Mouse (Mus musculus) cerebellum, adult 2 months (tissue): ENCODE measurements at regions not wholly inside any gene's neighbourhood (a gene's known extent, or its start where the extent isn't known, plus 50 kb on each side); places are given as distances from the start of the nearest gene placed in this dataset.

Source experiments
- DNase-seq, 2 experiments: peaks; one replicate each; pipeline ENCODE4 v3.0.0; 2021
- H3K27ac ChIP-seq: fragments of 200-500 bp; 2 replicates; pipeline ENCODE4 v1.5.1; 2012; ENCODE audit warnings: low read length, control low read depth, inconsistent platforms; ENCODE audit not compliant: insufficient read depth
- H3K27me3 ChIP-seq: fragments of 200-500 bp; 2 replicates; pipeline ENCODE4 v1.6.1; 2012; ENCODE audit warnings: inconsistent platforms, mild to moderate bottlenecking, low read length, moderate library complexity; ENCODE audit not compliant: control insufficient read depth, insufficient read depth
- H3K4me1 ChIP-seq: fragments of 200-500 bp; 2 replicates; pipeline ENCODE4 v1.6.1; 2011; ENCODE audit warnings: low read length; ENCODE audit not compliant: control insufficient read depth, insufficient read depth
- H3K4me3 ChIP-seq: fragments of 200-500 bp; replicated peaks from 2 replicates; pipeline ENCODE3; 2011; ENCODE audit warnings: mild to moderate bottlenecking, low read depth, low read length, control low read depth; ENCODE audit not compliant: insufficient read depth
- CTCF ChIP-seq: fragments of 200-500 bp; IDR thresholded peaks from 2 replicates; pipeline ENCODE4 v1.5.1; 2011; ENCODE audit warnings: low read depth, mild to moderate bottlenecking, control low read depth, low read length, moderate library complexity, borderline replicate concordance; ENCODE audit not compliant: insufficient read depth
- POLR2A ChIP-seq: fragments of 200-500 bp; IDR thresholded peaks from 2 replicates; pipeline ENCODE4 v1.6.1; 2011; ENCODE audit warnings: low read length, control low read depth, borderline replicate concordance; ENCODE audit not compliant: insufficient read depth
- WGBS: fragments of 180-500 bp; shearing (Covaris S2); methylation state at CpG from one replicate; pipeline ENCODE4 v1.1.7; 2018; 5-methylcytosine and 5-hydroxymethylcytosine counted together

- WGBS = 23% methylated on average over 20 of the region's 20 CpGs
- no peak overlapping the region for H3K27ac ChIP-seq
- no peak for TF ChIP-seq POLR2A
- TF ChIP-seq CTCF = no peak
- no peak for DNase-seq
- no peaks in the 10 kb centered on the region for H3K4me1 ChIP-seq
- H3K27me3 ChIP-seq = peaks cover 1% of the 10 kb centered on the region; the same call in 1 of the 2 replicates
- H3K4me3 ChIP-seq = no peak overlapping the region
Observed at GRCm38 (mm10) chr17:31746198-31747111, 68.8 kb downstream of the Cryaa start.

- 82% methylated on average over 2 of the region's 2 CpGs for WGBS
Observed at GRCm38 (mm10) chr17:31747563-31747962, 70.0 kb downstream of the Cryaa start.

DNA sequence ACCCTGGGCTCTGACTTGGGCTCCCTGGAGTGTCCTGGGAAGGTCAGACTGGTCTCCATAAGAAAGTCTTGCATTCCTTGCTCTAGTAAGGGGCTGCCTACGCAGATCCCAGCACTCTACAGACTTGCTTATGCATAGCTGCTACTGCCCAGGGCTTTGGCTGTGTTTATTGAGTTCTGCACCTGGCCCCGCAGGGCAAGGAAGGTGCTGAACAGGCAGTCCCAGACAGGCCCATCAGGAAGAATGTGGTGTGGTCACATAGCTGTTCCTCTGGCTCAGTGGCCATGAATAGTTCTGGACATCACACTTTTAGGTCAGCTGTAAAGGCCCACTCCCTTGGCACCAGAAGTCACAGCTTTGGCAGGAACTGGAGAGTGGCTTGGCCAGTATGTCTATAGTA lies 70.6 kb downstream of the Cryaa start:
- Histone ChIP-seq H3K4me3 (no peak overlapping the region), H3K4me1 (no peaks in the 10 kb centered on the region), H3K27me3 (peaks cover 1% of the 10 kb centered on the region; the same call in 1 of the 2 replicates), H3K27ac (no peak overlapping the region)
- DNase-seq = no peak
- WGBS = 82% methylated on average over 2 of the region's 2 CpGs
- TF ChIP-seq CTCF (no peak), POLR2A (no peak)

More at GRCm38 (mm10) chr17:31747563-31747962, 70.0 kb downstream of the Cryaa start:
- TF ChIP-seq CTCF (no peak), POLR2A (no peak)
- Histone ChIP-seq H3K4me1 (no peaks in the 10 kb centered on the region), H3K27ac (no peak overlapping the region), H3K4me3 (no peak overlapping the region), H3K27me3 (peaks cover 1% of the 10 kb centered on the region; the same call in 1 of the 2 replicates)
- DNase-seq = no peak

DNA sequence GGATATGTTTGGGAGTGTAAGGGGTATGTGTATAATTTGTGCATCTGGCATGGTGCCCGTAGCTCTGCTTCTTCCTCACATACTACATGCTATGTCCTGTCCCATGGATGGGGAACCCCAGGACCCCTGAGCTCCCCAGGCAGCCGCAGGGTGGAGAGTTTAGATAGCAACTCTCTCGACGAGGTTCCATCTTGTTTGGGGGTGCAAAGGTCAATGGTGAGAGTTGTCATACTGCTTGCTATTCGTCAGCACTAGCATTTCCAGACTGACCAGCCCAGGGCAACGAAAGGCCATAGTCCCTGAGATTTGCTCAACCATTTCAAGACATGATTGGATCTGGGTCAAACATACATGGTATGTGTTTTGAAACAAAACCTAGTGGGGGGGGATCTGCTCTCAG lies 71.4 kb downstream of the Cryaa start:
- Histone ChIP-seq H3K4me3 (no peak overlapping the region), H3K27ac (no peak overlapping the region), H3K27me3 (peaks cover 1% of the 10 kb centered on the region; the same call in 1 of the 2 replicates), H3K4me1 (no peaks in the 10 kb centered on the region)
- WGBS = 82% methylated on average over 6 of the region's 6 CpGs
- no peak for DNase-seq
- TF ChIP-seq CTCF (no peak), POLR2A (no peak)

DNA sequence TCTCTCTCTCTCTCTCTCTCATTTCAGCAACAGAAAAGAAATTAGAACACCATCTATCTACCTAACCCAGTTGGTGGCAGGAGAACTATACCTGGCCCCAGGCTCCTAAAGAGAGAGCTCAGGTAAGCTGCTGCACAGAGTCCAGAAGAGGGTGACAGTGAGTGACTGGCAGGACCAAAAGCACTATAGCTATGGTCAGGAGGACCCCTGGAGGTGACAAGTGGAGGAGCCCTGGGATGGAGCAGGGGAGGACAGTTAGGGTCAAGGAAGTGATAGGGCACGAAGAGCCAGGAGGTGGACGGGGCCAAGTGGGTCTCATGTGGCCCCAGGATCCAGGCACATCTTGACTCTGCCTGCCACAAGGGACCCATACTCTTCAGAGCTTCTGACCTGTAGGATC lies 73.7 kb downstream of the Cryaa start:
- no peak overlapping the region for H3K4me3 ChIP-seq
- H3K27ac ChIP-seq = no peak overlapping the region
- H3K4me1 ChIP-seq = no peaks in the 10 kb centered on the region
- DNase-seq = no peak
- H3K27me3 ChIP-seq = no peaks in the 10 kb centered on the region; the same call in 1 of the 2 replicates
- WGBS = 64% methylated on average over 2 of the region's 2 CpGs
- TF ChIP-seq CTCF (no peak), POLR2A (no peak)

- Histone ChIP-seq H3K27ac (no peak overlapping the region), H3K4me1 (no peaks in the 10 kb centered on the region), H3K4me3 (no peak overlapping the region), H3K27me3 (no peaks in the 10 kb centered on the region; the same call in 1 of the 2 replicates)
- no peak for DNase-seq
- TF ChIP-seq POLR2A = no peak
- TF ChIP-seq CTCF = no peak
- WGBS = 67% methylated on average over 9 of the region's 9 CpGs
Observed at GRCm38 (mm10) chr17:31753113-31753858, 75.7 kb downstream of the Cryaa start.

DNA sequence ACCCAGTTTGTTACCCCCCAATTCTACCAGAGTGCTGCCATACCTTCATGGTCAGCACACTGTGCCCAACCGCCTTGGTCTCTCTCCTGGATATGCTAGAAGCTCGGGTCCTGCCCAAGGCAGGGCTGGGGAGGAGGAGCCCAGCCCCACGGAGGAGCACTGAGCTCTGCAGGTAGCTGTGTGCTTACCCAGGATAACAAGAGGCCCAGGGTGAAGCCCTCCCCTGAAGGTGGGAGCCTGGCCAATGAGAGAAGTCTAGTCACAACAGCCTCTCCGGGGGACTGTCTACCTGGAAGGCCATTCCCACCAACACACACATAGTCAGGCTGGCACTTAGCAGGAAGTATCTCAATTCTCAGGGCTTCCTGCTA lies 76.2 kb downstream of the Cryaa start:
- Histone ChIP-seq H3K4me1 (no peaks in the 10 kb centered on the region), H3K4me3 (no peak overlapping the region), H3K27ac (no peak overlapping the region), H3K27me3 (no peaks in the 10 kb centered on the region; the same call in 1 of the 2 replicates)
- WGBS = 52% methylated on average over 4 of the region's 4 CpGs
- TF ChIP-seq POLR2A = no peak
- TF ChIP-seq CTCF = no peak
- no peak for DNase-seq
